Mouse (Mus musculus) frontal cortex, postnatal 36 days (tissue): Measurements from ENCODE around the gene Mknk2.

Experiments used
- DNase-seq, 2 experiments: peaks; one replicate each; pipeline ENCODE4 v3.0.0; 2022; ENCODE audit warnings: low spot score in 2 of 2

Gene Mknk2

DNA sequence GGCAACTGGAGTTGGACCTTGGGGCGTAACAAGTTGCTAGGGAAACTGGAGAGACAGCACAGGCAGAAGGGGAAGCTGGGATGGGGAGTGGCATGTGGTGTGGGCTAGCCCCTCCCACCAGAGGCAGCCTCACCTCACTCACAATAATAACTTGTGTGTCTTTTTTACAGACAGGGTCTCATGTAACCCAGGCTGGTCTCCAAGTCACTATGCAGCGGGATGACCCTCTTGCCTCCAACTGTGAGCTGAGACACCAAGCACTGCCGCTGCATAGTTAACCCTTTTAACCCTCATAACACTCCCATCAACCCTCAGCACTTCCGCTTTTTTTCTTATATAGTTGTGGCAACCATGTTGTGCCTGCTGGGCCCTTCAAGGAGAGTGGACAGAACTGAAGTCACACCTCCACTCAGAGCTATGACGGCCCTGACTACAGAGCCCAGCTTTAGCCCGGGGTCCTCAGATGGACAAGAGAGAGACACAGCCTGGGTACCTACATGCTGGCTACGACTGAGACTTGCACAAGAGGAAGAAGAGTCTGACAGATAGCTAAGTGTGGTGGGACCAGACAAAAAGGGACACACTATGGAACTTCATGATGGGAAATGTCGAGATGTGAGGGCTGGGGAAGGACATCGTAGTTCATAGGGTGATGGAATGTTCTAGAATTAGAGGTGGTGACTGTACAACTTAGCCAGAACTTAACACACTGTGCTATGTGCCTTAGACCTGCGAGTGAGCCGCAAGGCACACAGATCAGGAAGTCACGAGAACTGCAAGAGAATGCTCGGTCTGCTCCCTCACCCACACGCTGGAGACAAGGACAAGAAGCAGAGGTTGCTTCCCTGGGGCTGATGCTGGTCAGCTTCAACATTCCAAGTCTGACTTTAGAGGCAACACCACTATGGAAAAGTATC lies 14.6 kb upstream of the Mknk2 start:
- no peak for DNase-seq

DNA sequence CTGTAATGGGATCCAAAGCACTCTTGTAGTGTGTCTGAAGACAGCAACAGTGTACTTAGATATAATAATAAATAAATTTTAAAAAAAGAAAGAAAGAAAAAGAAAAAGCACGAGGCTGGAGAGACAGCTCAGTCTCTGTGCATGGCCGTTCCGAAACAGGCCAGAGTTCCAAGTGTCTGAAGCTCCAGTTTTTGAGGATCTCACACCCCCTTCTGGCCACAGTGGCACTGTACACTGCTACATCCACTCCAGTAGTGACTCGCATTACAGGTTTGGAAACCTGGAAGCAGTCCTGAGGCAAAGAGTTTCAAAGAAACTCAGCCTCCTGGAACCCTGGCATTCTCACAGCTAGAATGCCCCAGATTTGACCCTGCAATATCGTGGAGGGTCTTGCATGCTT lies 9.9 kb upstream of the Mknk2 start:
- peak in 1 of 2 experiments; percentile 67 for DNase-seq

DNA sequence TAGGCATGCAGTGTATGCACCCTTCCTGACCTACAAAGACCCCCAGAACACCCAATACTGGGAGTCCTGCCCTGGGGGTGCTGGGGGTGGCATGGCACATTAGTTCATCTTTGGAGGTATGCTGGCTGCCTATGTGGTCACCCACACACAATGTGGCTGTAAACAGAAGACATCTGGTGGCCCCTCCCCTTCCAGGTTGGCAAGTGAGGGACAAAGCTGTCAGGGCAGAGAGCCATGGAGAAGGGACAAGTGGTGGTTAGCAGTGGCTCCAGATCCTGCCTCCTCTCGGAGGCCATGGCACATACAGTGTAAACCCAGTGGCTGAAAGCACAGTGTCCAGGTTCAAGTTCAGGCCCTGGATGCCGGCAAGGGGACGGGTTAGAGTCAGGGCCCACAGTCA lies 8.7 kb upstream of the Mknk2 start:
- DNase-seq: no peak

DNA sequence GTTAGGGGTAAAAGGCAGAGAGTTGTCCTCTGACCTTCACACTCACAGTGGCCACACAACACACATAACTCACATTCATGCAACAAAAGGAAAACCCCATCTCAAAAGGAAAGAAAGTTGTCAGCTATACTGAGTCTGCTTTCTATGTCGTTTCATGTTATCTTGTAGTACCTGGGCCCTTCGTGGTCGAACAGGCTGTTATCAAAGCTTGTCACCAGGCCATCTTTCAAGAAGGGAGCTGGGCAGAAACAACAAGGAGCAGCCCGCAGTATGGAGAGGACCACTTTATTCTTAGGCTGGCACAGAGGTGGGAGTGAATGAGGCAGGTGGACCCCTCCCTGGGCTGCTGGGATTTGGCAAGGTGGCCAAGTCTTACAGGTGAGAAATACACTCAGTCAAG lies 7.1 kb upstream of the Mknk2 start:
- DNase-seq: no peak

DNA sequence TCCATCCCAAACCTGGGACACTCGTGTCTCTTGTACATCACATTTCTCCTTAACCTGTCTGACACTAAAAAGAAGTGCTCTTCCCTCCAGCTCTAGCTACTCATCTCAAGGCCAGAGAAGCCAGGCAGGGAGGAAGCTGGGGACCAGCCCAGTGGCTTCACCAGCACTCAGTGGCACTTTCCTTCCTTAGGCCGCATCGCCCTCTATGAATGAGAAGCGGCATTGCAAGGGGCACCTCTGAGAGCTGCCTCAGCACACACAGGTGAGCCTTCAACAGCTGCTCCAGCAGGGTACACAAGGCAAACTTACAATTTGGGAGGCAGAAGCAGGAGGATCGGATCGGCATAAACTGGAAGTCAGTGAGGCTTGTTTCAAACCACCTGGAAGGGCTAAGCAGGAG lies 6.3 kb upstream of the Mknk2 start:
- DNase-seq: peak in 1 of 2 experiments; percentile 55

DNA sequence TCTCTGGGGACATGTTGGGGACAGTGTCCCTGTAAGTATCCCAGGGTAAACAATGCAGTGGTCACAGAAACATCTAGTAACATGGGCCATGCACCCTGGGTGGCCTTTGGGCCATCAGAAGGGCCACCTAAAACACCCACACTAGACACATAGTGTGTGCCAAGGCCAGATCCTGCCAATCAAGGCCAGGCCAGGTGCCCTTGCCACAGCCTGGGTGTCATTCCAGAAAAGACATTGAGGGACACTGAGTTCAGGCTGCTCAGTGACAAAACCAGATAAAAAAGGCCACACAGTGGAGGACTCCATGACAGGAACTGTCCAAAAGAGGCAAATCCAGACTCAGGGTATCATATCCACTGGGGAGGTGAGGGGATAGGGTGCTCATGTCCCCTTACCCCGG lies 5.7 kb upstream of the Mknk2 start:
- DNase-seq: no peak

DNA sequence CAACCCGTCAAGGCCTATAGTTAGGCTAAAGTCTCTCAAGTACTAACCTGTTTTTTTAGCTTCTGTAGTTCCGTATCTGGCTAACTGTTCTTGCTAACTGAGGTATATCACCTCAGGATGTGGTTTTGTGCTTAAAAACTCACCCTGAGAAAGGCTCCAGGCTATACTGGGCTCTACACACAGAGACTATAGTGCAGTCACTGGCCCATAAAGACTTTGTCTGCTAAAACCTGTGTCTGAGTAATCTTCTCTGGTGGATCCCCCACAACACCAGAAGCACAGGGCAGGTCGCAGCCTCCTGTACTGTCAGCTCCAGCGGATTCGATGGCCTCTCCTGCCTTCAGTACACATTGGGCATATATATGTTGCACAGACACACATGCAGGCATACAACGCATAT lies 4.1 kb upstream of the Mknk2 start:
- no peak for DNase-seq

DNA sequence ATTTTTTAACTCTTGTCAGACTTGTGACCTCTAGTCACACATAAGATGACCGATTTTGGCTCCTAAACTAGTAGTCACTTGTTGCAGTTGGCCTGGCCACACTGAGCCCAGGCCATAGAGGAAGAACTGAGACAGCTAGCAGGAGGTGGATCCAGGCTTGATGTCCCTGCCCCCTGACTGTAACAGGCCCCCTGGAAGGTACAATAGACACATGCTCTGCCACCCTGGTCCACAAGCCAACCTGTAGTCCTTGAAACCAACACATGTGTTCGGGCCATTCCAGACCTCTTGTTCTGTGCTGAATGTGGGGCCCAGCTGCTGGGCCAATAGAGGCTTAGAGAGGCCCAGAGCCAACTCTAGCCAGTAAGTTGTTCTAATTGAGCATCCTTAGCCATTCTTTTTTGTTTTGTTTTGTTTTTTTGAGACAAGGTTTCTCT lies 2.4 kb upstream of the Mknk2 start:
- no peak for DNase-seq

DNA sequence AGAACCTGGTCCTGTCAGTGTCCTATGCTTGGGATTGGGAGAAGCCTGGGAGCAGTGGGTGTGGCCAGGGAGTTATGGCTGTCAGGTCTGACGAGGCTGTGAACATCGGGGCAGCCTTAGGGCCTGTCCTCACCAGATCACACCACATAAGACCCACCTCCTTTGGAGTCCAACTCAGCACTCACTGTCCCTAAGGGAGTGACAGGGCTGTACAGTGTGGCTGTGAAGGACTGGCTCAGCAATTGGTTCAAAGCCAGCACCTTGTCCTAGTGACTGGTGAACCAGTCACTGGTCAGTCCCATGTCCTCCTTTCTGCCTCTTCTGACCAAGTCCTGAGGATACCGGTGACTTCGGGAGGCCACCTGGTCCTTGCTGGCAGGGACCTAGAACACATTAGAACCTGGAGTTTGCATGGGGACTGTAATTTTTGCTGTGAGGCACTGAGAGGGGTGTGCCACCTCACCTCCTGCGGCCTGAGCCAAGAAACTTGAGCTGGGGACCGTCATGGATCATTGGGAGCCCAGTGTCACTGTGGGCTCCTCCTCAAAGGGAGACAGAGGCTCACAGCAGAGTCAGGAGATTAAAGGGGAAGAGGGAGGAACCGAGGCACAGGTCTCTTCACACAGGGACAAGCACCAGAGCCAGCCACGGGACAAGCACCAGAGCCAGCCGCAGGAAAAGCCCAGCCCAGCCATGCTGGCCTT lies 1.8 kb upstream of the Mknk2 start:
- DNase-seq: no peak

DNA sequence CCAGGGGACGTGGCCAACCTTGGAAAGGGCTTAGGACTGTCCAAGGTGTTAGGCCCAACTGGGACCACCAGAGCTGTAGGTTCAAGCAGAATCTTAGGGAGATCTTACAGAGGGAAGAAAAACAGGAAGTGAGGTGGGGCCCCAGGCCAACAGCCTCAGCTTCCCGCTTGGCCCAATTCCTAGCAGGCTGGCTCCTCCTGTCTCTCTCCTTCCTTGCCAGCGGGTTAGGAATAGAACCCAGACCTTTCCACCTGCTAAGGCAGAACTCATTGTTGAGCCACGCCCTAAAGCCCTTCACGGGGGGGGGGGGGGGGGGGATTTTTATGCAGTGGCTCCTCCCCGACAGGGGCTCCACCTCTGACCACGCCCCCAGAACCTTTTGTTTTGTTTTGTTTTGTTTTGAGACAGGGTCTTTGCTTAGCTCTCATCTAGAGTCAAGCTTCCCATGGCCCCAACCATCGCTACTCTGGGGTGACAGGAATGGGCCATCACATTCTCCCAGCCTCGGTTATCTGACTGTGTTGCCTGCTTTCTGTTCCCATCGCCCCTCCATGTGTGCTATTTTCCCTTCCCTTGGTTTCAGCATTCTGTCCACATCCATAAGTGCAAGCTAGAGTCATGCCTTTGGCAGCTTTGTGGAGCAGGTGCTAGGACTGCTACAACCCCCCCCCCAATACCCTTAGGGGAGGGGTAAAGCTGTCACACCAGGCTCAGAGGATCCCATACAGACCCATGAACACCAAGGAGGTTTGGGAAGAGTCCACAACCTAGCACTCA lies 877 bp upstream of the Mknk2 start:
- DNase-seq: no peak

DNA sequence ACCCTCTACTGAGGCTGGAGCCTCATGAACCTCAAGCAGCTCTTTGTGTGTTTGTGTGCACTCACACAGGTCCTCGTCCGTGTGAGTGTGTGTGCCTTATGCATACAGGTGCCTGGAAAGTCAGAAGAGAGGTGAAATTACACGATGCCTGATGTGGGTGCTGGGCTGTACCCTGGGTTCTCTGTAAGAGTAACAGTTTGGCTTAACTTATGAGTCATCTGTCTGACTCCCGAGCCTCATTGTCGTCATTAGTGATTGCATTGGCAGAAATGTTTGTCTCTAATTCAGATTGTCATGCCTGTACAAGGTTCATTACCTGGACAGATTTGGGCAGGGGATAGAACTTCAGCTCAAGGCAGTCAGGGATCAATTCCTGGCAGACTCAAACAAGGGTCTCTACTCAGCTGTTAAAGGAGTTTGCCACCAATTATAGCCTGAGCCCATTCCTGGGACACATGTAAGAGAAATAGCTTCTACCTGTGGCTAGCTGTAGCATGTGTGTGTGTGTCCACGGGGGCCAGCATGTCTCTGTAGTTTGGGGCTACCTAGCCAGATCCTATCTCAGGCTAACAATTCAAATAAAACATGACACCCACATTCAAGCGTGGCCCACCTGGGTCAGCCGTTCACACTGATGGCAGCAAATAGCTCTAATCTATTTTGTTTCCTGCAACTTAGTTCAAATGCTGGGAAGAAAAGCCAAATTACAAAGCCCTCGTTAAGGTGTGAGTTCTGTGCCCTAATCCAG lies 610 bp downstream of the Mknk2 start:
- no peak for DNase-seq

DNA sequence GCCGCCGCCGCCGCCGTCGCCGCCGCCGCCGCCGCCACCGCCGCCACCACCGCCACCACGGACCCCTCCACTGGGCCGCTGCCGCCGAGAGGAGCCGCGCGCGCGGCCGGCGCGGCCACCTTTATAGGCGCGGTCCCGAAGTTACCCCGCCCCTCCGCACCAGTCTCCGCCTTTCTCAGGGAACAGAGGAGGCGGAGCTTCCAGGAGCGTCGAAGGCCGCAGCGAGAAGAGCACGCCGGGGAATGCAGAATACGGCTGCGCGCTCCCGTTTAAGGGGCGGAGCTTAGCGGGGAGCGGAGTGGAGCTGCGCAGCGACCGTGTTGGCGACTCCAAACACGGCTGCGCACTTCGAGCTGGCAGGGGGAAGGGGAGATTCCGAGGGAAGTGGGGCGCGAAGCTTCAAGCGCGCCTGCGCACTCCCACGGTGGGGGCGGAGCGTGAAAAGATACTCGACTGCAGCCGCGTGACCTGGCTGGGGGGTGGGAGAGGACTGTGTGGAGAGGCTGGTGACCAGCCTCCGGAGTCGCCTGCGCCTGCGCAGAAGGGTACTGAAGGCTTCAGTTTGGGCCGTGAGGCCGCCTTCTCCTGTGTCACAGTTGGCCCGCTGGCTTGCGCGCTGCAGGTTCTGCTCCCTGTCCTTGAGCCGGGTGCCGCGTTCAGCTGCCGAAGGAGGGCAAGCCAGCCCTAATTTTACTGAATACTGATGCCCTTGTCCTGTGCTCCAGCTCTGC lies 1.5 kb downstream of the Mknk2 start:
- peak; percentile 99 for DNase-seq

DNA sequence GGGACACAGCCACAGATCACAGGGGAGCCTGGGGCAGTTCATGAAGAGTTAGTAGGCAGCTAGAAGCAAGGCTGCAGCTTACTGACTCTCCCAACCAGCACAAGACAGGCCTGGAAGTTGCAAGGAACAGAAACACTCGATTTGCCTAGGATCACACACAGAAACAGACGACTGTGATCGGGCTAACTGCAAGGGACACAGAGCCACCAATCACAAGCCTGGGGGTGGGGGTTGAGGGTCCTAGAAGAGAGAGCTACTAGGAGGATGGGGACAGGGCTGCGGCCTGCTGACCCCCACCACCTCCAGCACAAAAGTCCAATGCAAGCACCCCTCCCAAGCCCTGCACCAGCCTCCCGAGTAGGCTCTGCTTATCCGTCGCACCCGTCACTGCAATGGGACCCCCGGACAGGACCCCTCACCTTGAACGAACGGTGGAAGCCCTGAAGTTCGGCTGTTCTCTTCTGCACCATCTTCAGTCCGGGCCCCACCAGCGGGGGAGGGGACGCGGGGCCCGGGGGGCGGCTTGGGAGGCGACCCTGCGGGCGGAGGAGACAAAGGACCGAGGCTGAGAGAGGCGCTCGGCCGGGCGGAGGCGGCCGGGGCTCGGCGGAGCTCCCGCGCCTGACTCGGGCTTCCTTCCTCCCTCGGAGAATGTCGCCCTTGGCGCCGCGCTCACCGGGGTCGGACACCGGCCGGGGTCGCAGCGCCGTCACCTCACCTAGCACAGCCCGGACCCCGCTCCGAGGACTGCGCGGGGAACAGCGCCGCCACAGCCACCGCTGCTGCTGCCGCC lies 2.3 kb downstream of the Mknk2 start:
- DNase-seq: no peak

DNA sequence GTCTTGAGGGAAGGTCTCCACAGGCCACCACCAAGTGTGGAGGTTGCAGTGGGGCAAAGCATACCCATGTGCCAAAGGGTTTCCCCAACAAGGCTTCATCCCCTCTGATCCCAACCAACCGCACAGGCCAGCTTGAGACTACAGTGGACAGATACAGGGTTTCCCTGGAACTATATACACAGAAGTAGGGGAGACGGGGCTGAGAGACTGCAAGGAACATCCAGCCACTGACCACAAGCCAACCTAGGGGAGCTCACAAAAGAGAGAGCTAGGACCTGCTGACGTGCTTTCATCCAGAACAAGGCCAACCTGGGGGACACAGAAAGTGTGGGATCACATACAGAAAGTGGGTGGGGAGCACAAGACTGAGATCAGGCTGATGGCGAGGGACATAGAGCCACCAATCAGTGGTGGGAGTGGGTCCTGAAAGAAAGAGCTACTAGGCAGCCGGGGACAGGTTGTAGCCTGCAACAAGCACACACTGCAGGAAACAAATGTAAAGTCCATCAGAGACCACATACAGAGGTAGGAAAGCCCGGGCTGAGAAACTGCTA lies 3.0 kb downstream of the Mknk2 start:
- no peak for DNase-seq

DNA sequence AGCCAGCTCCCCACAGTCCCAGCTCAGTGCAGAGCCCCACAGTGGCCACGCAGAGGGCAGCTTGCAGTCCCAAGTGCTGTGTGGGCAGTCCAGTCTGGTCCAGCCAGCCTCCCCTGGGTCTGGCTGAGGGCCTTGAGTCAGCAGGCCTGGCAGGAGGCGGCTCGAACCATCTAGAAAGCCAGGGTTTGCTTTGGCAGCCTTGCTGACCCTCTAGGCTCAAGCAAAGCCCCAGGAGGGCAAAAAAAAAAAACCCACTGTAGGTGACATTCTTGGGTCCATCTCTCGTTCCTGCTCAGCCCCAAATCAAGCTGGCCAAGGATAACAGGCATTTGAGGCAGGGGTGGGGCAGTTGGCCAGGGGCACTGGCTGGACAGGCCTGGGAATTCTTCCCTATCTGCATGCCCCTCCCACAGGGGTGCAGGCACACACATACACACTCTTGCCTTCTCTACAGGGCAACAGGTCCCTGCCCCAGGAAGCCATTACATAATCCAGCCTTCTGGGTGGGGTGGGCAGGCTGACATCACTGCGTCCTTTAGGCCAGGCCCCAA lies 3.7 kb downstream of the Mknk2 start:
- DNase-seq: no peak

DNA sequence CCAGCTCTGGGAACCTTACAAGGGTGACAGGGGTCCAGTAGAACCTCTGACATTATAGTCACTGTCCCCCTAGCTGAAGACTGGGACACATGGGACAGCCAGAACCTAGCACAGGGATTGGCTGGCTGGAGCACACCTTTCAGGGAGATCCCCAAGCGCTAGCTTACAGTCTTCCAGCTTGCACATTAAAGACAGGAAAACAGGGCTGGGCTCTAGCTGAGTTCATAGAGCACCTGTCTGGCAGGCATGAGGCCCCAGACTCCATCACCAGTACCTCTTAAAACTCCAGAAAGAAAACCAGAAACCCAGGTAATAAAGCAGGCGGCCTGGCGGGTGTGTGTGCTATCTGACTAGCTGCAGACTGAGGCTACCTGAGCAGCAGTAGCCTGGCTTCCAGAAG lies 4.2 kb downstream of the Mknk2 start:
- no peak for DNase-seq

DNA sequence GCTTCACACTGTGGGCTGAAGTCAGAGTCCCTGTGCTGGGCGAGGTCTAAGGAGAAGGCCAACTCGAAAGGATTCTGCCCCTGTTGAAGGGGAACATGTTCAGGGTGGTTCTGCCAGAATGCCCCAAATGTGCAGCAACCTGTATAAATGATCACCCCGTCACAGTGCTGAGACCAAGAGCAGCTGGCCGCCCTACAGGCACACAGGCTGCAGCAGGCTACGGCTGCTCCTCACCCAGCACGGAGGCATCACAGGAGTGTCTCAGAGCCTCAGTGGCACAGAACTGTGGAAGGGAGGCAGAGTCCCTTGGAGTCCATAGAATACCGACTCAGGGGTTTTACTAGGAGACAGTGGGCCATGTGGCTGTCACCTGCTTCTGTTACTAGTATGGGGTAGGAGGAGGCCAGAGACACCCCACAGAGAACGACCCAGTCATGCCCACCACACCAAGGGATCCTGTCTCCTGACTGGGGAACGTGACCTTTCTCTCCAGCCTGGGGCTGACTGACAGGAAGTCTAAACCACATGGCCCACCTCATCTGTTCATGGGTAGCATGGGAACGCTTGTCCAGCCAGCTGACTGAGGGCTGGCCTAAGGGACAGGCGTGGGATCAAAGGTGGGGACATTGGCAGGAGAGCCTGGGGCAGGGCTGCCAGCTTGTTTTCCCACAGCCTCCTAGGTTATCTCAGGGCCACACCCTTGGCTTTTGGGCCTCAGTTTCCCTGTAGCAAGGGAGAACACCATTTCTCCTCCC lies 5.8 kb downstream of the Mknk2 start:
- no peak for DNase-seq

DNA sequence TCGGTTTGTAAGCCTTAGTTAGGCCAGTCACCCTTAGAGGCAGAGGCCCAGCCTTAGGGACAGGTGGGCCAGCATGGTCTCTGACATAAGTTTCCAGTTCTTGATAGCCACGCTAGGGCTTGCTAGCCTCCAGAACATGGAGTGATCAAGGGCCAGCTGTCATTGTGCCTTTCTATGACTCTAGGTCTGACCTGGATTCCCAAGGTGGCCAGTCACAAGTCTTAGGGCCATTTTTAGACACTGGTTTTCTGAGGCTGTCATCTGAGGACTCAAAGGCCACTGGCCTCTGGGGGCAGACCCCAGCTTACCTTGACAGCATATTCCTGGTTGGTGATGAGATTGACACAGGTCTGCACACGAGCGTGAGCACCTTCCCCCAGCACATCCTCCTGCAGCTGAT lies 6.7 kb downstream of the Mknk2 start:
- no peak for DNase-seq

DNA sequence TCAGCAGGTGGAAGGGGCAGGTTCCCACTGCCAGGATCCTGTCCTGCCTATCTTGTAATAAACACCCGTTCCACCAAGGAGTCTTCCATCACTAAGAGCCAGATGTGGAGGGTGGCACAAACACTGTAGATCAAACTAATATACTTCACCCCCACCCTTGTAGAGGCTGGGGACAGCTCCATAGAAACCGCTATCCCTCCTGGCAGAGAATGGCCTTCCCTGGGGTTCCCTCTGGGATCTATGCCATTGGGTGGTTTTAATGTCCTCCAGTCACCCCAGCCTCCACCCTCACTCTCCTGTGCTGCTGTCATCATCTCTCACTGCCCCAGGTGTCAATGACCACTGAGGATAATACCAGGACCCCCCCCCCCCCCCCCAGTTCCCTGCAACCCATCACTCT lies 7.4 kb downstream of the Mknk2 start:
- no peak for DNase-seq
